Mouse (Mus musculus): ENCODE measurements around the gene Smarca2. TPM values are rescaled to one million over a fixed set of nuclear protein-coding genes. Genes with fewer than 3 reads are reported as not detected.
"Not testable (repeated sequence)": the region's sequence is repeated elsewhere in the genome, so short reads cannot be mapped to it uniquely, and the experiment has no call there.

The Smarca2 gene
- polyA plus RNA-seq, 2 experiments, result 3.3 to 5.3 TPM

DNA sequence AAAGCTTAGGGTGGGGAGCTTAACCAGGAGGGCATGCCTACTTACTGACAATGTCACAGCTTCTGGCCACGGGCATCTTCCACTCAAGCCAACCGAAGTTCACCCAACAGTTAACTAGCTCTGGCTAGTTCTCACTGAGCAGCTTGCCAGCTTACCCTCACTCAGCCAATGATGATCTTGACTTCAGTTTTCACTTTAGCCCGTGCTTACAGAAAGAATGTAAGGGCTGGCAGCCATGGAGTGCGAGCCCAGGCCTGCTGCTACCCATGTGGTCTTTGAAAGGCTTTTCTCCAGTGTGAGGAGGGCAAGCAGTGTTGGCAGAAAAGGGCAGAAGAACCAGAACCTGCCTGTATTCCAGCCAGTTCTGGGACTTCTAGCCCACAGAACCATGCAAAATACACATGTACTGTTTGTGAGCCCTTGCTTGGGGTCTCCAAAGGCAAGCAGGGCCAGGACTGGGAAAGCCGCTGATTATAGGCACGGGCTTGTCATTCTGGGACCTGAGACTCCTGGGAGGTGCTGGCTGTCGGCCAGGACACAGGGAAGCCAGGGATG is 128.8 kb downstream of the Smarca2 start:
- Histone ChIP-seq H3K9ac (replicated peaks) (no peak overlapping the region), H3K4me3 (ENCODE audit: insufficient read depth in 1 of 2, low read depth in 2 of 2, low read length in 2 of 2) (no peak overlapping the region), H3K9me3 (ENCODE audit: control insufficient read depth, low read length) (no peaks in the 10 kb centered on the region), H3K27me3 (ENCODE audit: control insufficient read depth, insufficient read depth, low read length) (no peaks in the 10 kb centered on the region), H3K4me1 (replicated peaks; ENCODE audit: control insufficient read depth in 2 of 2, insufficient read depth in 2 of 2, low read length in 1 of 2) (no peaks in the 10 kb centered on the region), H3K27ac (no peak overlapping the region), H3K4me2 (ENCODE audit: low read depth) (no peak overlapping the region), H3K36me3 (replicated peaks; ENCODE audit: control insufficient read depth, insufficient read depth, low read depth) (no peaks in the 10 kb centered on the region)
- DNase-seq (ENCODE audit: low read depth in 3 of 3, low spot score in 3 of 3), result no peak
- TF ChIP-seq CTCF (IDR thresholded peaks at IDR 0.05; ENCODE audit: low read depth) (no peak), EP300 (IDR thresholded peaks at IDR 0.05; ENCODE audit: low read depth) (no peak)
- no peak for ATAC-seq (ENCODE audit: insufficient read depth)
- 60% methylated on average over 7 of the region's 7 CpGs for WGBS (ENCODE audit: insufficient replicate concordance)

DNA sequence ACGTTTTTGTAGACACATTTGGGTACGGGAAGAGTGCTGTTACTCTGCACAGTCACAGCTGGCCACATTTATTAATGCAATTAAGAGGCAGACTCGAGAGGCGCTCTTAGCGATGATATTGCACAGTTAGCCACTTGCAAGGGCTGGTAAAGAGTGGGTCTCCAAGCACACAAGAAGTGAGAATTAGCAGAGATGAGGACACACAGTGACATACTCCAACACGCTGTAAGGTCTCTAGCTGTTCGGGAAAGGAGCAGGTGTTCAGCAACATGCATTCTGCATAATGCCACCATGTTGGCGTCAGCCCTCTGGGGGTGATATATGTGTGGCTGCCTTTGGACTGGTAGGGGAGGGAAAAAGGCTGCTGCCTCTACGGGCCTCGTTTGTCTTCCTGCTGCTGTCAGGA is 129.9 kb downstream of the Smarca2 start:
- H3K4me3 ChIP-seq (ENCODE audit: insufficient read depth in 1 of 2, low read depth in 2 of 2, low read length in 2 of 2), result no peak overlapping the region
- no peak for DNase-seq (ENCODE audit: low read depth in 3 of 3, low spot score in 3 of 3)
- H3K27ac ChIP-seq, result no peak overlapping the region
- H3K9me3 ChIP-seq (ENCODE audit: control insufficient read depth, low read length), result no peaks in the 10 kb centered on the region
- H3K4me2 ChIP-seq (ENCODE audit: low read depth), result no peak overlapping the region
- H3K36me3 ChIP-seq (replicated peaks; ENCODE audit: control insufficient read depth, insufficient read depth, low read depth), result no peaks in the 10 kb centered on the region
- H3K4me1 ChIP-seq (replicated peaks; ENCODE audit: control insufficient read depth in 2 of 2, insufficient read depth in 2 of 2, low read length in 1 of 2), result no peaks in the 10 kb centered on the region
- 66% methylated on average over 10 of the region's 10 CpGs for WGBS (ENCODE audit: insufficient replicate concordance)
- no peaks in the 10 kb centered on the region for H3K27me3 ChIP-seq (ENCODE audit: control insufficient read depth, insufficient read depth, low read length)
- no peak for TF ChIP-seq CTCF (IDR thresholded peaks at IDR 0.05; ENCODE audit: low read depth)
- H3K9ac ChIP-seq (replicated peaks), result no peak overlapping the region
- ATAC-seq (ENCODE audit: insufficient read depth), result no peak

GRCm38 (mm10) chr19:26745021-26745420 is 140.2 kb downstream of the Smarca2 start:
- not testable (repeated sequence) for H3K27me3 ChIP-seq (ENCODE audit: control insufficient read depth, insufficient read depth, low read length); H3K27ac ChIP-seq; ATAC-seq (ENCODE audit: insufficient read depth); H3K4me1 ChIP-seq (replicated peaks; ENCODE audit: control insufficient read depth in 2 of 2, insufficient read depth in 2 of 2, low read length in 1 of 2); H3K4me2 ChIP-seq (ENCODE audit: low read depth); DNase-seq (ENCODE audit: low read depth in 3 of 3, low spot score in 3 of 3); H3K9ac ChIP-seq (replicated peaks); H3K9me3 ChIP-seq (ENCODE audit: control insufficient read depth, low read length); H3K36me3 ChIP-seq (replicated peaks; ENCODE audit: control insufficient read depth, insufficient read depth, low read depth); H3K4me3 ChIP-seq (ENCODE audit: insufficient read depth in 1 of 2, low read depth in 2 of 2, low read length in 2 of 2)
- 66% methylated on average over 4 of the region's 4 CpGs for WGBS (ENCODE audit: insufficient replicate concordance)

DNA sequence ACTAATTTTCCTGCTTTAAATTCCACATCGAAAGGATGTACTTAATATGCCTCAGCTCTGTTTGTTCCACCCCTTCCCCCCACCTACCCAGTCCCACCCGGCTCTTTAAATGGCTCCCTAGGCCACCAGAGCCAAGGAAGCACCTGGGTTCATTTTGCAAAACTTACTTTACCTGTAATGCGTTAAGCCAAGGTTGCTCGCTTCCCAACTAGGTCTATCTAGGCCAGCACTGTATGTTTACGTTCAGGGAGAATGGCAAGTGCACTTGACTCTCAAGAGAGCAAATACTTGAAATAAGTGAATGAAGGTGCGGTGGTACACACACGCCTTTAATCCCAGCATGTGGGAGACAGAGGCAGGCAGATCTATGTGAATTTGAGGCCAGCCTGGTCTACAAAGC is 140.7 kb downstream of the Smarca2 start:
- ATAC-seq (ENCODE audit: insufficient read depth), result no peak
- Histone ChIP-seq H3K9ac (replicated peaks) (no peak overlapping the region), H3K4me3 (ENCODE audit: insufficient read depth in 1 of 2, low read depth in 2 of 2, low read length in 2 of 2) (no peak overlapping the region), H3K4me2 (ENCODE audit: low read depth) (no peak overlapping the region), H3K9me3 (ENCODE audit: control insufficient read depth, low read length) (no peaks in the 10 kb centered on the region), H3K27me3 (ENCODE audit: control insufficient read depth, insufficient read depth, low read length) (no peaks in the 10 kb centered on the region), H3K27ac (no peak overlapping the region), H3K4me1 (replicated peaks; ENCODE audit: control insufficient read depth in 2 of 2, insufficient read depth in 2 of 2, low read length in 1 of 2) (peaks cover 0 to 1% of the 10 kb centered on the region in 2 experiments; a peak in 1 of 4 replicates), H3K36me3 (replicated peaks; ENCODE audit: control insufficient read depth, insufficient read depth, low read depth) (no peaks in the 10 kb centered on the region)
- no peak for DNase-seq (ENCODE audit: low read depth in 3 of 3, low spot score in 3 of 3)
- WGBS (ENCODE audit: insufficient replicate concordance), result 77% methylated on average over 7 of the region's 7 CpGs
- TF ChIP-seq CTCF (IDR thresholded peaks at IDR 0.05; ENCODE audit: low read depth) (no peak), EP300 (IDR thresholded peaks at IDR 0.05; ENCODE audit: low read depth) (no peak)

DNA sequence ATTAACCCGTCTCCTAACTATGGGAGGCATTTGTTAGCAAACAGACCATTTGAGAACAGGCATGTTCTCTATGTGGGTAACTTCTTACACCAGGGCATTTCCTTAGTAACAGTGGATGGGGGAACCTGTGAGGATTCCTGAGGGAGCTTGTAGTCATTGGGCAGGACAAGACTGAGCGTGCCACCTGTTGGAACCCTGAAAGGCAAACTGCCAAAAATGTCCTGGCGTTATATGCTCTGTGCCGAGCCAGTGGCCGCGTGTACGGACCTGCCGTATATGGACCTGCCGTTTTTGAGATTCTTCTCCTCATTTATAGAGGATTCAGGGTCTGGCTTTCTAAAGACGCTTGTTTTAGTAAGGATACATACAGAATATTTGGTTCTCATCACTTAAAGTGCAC is 141.4 kb downstream of the Smarca2 start:
- DNase-seq (ENCODE audit: low read depth in 3 of 3, low spot score in 3 of 3), result no peak
- TF ChIP-seq EP300 (IDR thresholded peaks at IDR 0.05; ENCODE audit: low read depth) (no peak), CTCF (IDR thresholded peaks at IDR 0.05; ENCODE audit: low read depth) (no peak)
- no peak overlapping the region for H3K9ac ChIP-seq (replicated peaks)
- no peak overlapping the region for H3K4me2 ChIP-seq (ENCODE audit: low read depth)
- H3K9me3 ChIP-seq (ENCODE audit: control insufficient read depth, low read length), result no peaks in the 10 kb centered on the region
- no peak overlapping the region for H3K27ac ChIP-seq
- H3K27me3 ChIP-seq (ENCODE audit: control insufficient read depth, insufficient read depth, low read length), result no peaks in the 10 kb centered on the region
- ATAC-seq (ENCODE audit: insufficient read depth), result no peak
- H3K4me3 ChIP-seq (ENCODE audit: insufficient read depth in 1 of 2, low read depth in 2 of 2, low read length in 2 of 2), result no peak overlapping the region
- H3K36me3 ChIP-seq (replicated peaks; ENCODE audit: control insufficient read depth, insufficient read depth, low read depth), result no peaks in the 10 kb centered on the region
- WGBS (ENCODE audit: insufficient replicate concordance), result 72% methylated on average over 10 of the region's 10 CpGs
- peaks cover 0 to 1% of the 10 kb centered on the region in 2 experiments; a peak in 1 of 4 replicates for H3K4me1 ChIP-seq (replicated peaks; ENCODE audit: control insufficient read depth in 2 of 2, insufficient read depth in 2 of 2, low read length in 1 of 2)

All from liver, embryonic 14.5 days (tissue).